Mouse (Mus musculus): Measurements from ENCODE around the gene Pdia3.

GRCm38 (mm10) chr2:121445117-121445516 is 31.5 kb downstream of the Pdia3 start:
- TF ChIP-seq CTCF (IDR thresholded peaks at IDR 0.05; ENCODE audit: low read depth) (no peak), EP300 (optimal IDR thresholded peaks at IDR 0.05) (no peak)
